26 mouse cellular contexts compared by ENCODE assay signal in genomic region chr2:178579571-178579970, GRCm38 (mm10).
DNase-seq lines count a peak whose midpoint lies in the region; ATAC-seq and TF ChIP-seq lines count a peak whose summit lies in the region.
"Had no signal": no experiment of that assay in that cellular context is flagged by ENCODE, and none has a peak within 500 bp of the region (broad histone marks: within the 10 kb centered on the region; RNA-seq: fewer than 3 reads in every experiment).

No protein-coding gene starts in this region.

- no peak overlapping the region for H3K4me2 ChIP-seq in liver, postnatal 0 days (ENCODE audit: low read depth, low read length)
- no peak overlapping the region for H3K4me2 ChIP-seq in midbrain, embryonic 11.5 days
- H3K4me2 ChIP-seq in midbrain, embryonic 13.5 days (replicated peaks) = no peak overlapping the region
- H3K4me2 ChIP-seq: embryonic facial prominence, embryonic 12.5 days; embryonic facial prominence, embryonic 15.5 days; heart, embryonic 13.5 days; hindbrain, embryonic 14.5 days had no signal

- no peaks in the 10 kb centered on the region; the same call in none of the 2 replicates for H3K4me1 ChIP-seq in liver, postnatal 0 days (ENCODE audit: insufficient read depth)
- no peaks in the 10 kb centered on the region for H3K4me1 ChIP-seq in midbrain, embryonic 11.5 days (ENCODE audit: control insufficient read depth, insufficient read depth, low read length)
- H3K4me1 ChIP-seq in midbrain, embryonic 13.5 days (replicated peaks) = peaks cover 12% of the 10 kb centered on the region
- H3K4me1 ChIP-seq: heart, embryonic 10.5 days had no signal

- TF ChIP-seq EP300 in liver, postnatal 0 days (IDR thresholded peaks at IDR 0.05; ENCODE audit: low read depth) = no peak

- no peak overlapping the region for H3K27ac ChIP-seq in liver, postnatal 0 days (ENCODE audit: low read depth)
- no peak overlapping the region for H3K27ac ChIP-seq in midbrain, embryonic 11.5 days (ENCODE audit: low read depth, low read length)
- H3K27ac ChIP-seq in midbrain, embryonic 13.5 days = no peak overlapping the region
- H3K27ac ChIP-seq: embryonic facial prominence, embryonic 12.5 days; embryonic facial prominence, embryonic 15.5 days; heart, embryonic 10.5 days; heart, embryonic 13.5 days; hindbrain, embryonic 14.5 days; hindbrain, postnatal 0 days had no signal

- no peaks in the 10 kb centered on the region for H3K36me3 ChIP-seq in liver, postnatal 0 days (replicated peaks; ENCODE audit: insufficient read depth, low read length)
- H3K36me3 ChIP-seq in midbrain, embryonic 11.5 days (ENCODE audit: control insufficient read depth, insufficient read depth, low read length) = no peaks in the 10 kb centered on the region
- H3K36me3 ChIP-seq in midbrain, embryonic 13.5 days = no peaks in the 10 kb centered on the region
- H3K36me3 ChIP-seq: embryonic facial prominence, embryonic 12.5 days; embryonic facial prominence, embryonic 15.5 days; G1E; heart, embryonic 10.5 days; heart, embryonic 13.5 days had no signal

- no peaks in the 10 kb centered on the region for H3K27me3 ChIP-seq in liver, postnatal 0 days (ENCODE audit: insufficient read depth, low read length)
- H3K27me3 ChIP-seq in midbrain, embryonic 11.5 days (ENCODE audit: control insufficient read depth, insufficient read depth, low read length) = no peaks in the 10 kb centered on the region
- no peaks in the 10 kb centered on the region for H3K27me3 ChIP-seq in midbrain, embryonic 13.5 days
- H3K27me3 ChIP-seq: embryonic facial prominence, embryonic 12.5 days had no signal

- no peak for TF ChIP-seq CTCF in liver, postnatal 0 days (IDR thresholded peaks at IDR 0.05; ENCODE audit: low read depth)

- H3K9me3 ChIP-seq in liver, postnatal 0 days (ENCODE audit: low read length) = no peaks in the 10 kb centered on the region
- H3K9me3 ChIP-seq in midbrain, embryonic 11.5 days (ENCODE audit: control insufficient read depth, low read length) = no peaks in the 10 kb centered on the region
- H3K9me3 ChIP-seq in midbrain, embryonic 13.5 days = no peaks in the 10 kb centered on the region
- H3K9me3 ChIP-seq: embryonic facial prominence, embryonic 12.5 days; embryonic facial prominence, embryonic 15.5 days; heart, embryonic 10.5 days; heart, embryonic 13.5 days had no signal

- H3K4me3 ChIP-seq in liver, postnatal 0 days (ENCODE audit: low read depth, low read length) = no peak overlapping the region
- no peak overlapping the region for H3K4me3 ChIP-seq in midbrain, embryonic 11.5 days (ENCODE audit: low read depth, low read length)
- no peak overlapping the region for H3K4me3 ChIP-seq in midbrain, embryonic 13.5 days (replicated peaks)
- H3K4me3 ChIP-seq: embryonic facial prominence, embryonic 12.5 days; embryonic facial prominence, embryonic 15.5 days; heart, embryonic 10.5 days; heart, embryonic 13.5 days had no signal

- H3K9ac ChIP-seq in liver, postnatal 0 days (replicated peaks) = no peak overlapping the region
- H3K9ac ChIP-seq in midbrain, embryonic 11.5 days (ENCODE audit: low read length) = no peak overlapping the region
- H3K9ac ChIP-seq in midbrain, embryonic 13.5 days (replicated peaks) = no peak overlapping the region
- H3K9ac ChIP-seq: embryonic facial prominence, embryonic 12.5 days; embryonic facial prominence, embryonic 15.5 days; forebrain, postnatal 0 days; heart, embryonic 13.5 days; hindbrain, embryonic 14.5 days had no signal

- WGBS in liver, postnatal 0 days (ENCODE audit: insufficient replicate concordance) = 55% methylated on average over 6 of the region's 6 CpGs
- 85% methylated on average over 6 of the region's 6 CpGs for WGBS in midbrain, embryonic 11.5 days
- 84% methylated on average over 6 of the region's 6 CpGs for WGBS in midbrain, embryonic 13.5 days

- ATAC-seq in liver, postnatal 0 days = peak; percentile 63
- no peak for ATAC-seq in midbrain, embryonic 11.5 days (ENCODE audit: low FRiP score)
- ATAC-seq in midbrain, embryonic 13.5 days = no peak
- ATAC-seq: forebrain, embryonic 14.5 days; forebrain, postnatal 0 days; hindbrain, postnatal 0 days; inflammation-experienced regulatory T-cells, adult 6 months had no signal

- DNase-seq in adrenal gland, postnatal 14 days = peak; percentile 14
- DNase-seq in adrenal gland, postnatal 4 days (ENCODE audit: low spot score in 2 of 2) = no peak
- DNase-seq in liver, postnatal 0 days = no peak
- DNase-seq in liver = no peak
- peak; percentile 67 for DNase-seq in midbrain, embryonic 11.5 days (ENCODE audit: low spot score, missing footprints)
- DNase-seq in heart, adult 8-10 months (ENCODE audit: low spot score) = no peak
- DNase-seq: adrenal gland, postnatal 10 days; B cell, adult 2 months; cerebellum, adult 11 months; cerebellum, adult 2 months; cerebellum, adult 9-11 months; cerebellum, postnatal 25 days; forebrain, postnatal 0 days; gastrocnemius, postnatal 25 days; heart, postnatal 14 days; heart, postnatal 4 days had no signal

Comparison
In these comparisons a context has a peak if more than half of its experiments do, and no peak if none do; other contexts are left out.
1. DNase-seq: peak in adrenal gland, postnatal 14 days (single experiment) and midbrain, embryonic 11.5 days (single experiment); none in adrenal gland, postnatal 4 days (0 of 2), liver, postnatal 0 days (single experiment), liver (single experiment) and heart, adult 8-10 months (single experiment).